Mouse (Mus musculus) ES-E14 (cell line): ENCODE data around the gene Gne.

ENCODE experiments used
- CHD2 ChIP-seq: IDR thresholded peaks from 2 replicates; pipeline ENCODE4 v1.6.1; 2014; ENCODE audit warnings: mild to moderate bottlenecking, low read depth, low read length, inconsistent platforms
- HCFC1 ChIP-seq: IDR thresholded peaks from 2 replicates; pipeline ENCODE4 v1.6.1; 2012; ENCODE audit warnings: low read length, inconsistent platforms, borderline replicate concordance; ENCODE audit not compliant: insufficient read depth
- ZC3H11A ChIP-seq: IDR thresholded peaks from 2 replicates; pipeline ENCODE4 v1.6.1; 2012; ENCODE audit warnings: low read depth, mild to moderate bottlenecking, inconsistent platforms, low read length, borderline replicate concordance
- ZNF384 ChIP-seq: IDR thresholded peaks from 2 replicates; pipeline ENCODE4 v1.6.1; 2012; ENCODE audit warnings: low read depth, low read length, inconsistent platforms

DNA sequence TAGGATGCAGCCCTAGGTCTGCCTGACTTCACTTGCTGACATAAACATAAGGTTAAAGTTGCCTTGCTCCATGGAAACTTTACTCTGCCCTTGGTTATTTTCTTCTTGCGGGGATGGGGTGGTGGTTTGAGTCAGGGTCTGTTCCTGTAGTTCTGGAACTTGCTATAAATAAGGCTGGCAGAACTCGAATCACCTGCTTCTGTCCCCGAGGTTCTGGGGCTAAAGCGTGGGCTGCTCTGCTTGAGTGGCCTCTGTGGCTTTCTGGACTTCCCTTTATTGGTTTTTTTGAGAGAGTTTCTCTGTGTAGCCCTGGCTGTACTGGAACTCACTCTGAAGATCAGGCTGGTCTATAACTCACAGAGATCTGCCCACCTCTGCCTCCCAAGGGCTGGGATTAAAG, 67.9 kb downstream of the Gne start:
- TF ChIP-seq CHD2 (no peak), HCFC1 (no peak), ZNF384 (no peak), ZC3H11A (no peak)
